Comparison of ENCODE assay signal across 8 mouse cellular contexts in the genomic region with DNA sequence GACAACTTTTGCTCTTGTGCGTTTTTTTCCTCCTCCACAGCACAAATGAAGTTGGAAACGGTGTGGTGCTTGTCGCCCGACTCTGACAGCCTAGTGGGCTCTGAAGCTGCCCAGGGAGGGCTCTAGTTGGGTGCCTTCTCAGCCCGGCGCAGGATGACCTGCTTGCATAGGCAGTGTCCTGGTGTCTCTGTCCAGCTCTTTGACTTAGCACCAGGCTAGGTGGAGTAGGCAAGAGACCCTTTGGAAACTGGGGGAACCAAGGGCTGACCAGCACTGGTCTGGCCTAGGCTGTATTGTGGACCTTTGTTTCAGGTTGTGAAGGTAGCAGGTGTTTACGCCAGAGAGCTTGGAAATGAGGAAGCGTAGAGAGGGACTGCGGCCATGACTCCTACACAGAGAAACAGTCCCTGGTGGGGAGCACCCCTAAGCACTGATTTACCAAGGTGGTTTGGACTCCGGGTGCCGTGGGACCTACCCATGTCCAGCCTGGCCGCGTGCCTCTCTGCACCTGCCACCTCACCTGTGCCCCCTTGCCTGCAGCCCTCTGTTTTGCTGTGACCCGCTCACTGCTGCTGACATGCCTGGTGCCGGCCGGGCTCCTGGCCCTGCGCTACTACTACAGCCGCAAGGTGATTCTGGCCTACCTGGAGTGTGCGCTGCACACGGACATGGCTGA. TPM values are rescaled to one million over a fixed set of nuclear protein-coding genes. Genes with fewer than 3 reads are reported as not detected.
DNase-seq lines count a peak whose midpoint lies in the region; ATAC-seq and TF ChIP-seq lines count a peak whose summit lies in the region.

No protein-coding gene starts in this region.

- in situ Hi-C loops in ES-E14 (cut with MboI; ENCODE audit: low sequenced_read_pairs in 2 of 2, unreplicated experiment in 2 of 2), result no loop called here

- no peak overlapping the region for H3K27ac ChIP-seq in heart, embryonic 12.5 days (ENCODE audit: poor library complexity, severe bottlenecking)
- H3K27ac ChIP-seq in heart, adult 2 months, result no peak overlapping the region
- no peak overlapping the region for H3K27ac ChIP-seq in ES-E14 (ENCODE audit: insufficient read depth, low read depth, low read length, poor library complexity, severe bottlenecking)
- H3K27ac ChIP-seq in embryonic facial prominence, embryonic 14.5 days (replicated peaks; ENCODE audit: low read depth, low read length), result no peak overlapping the region
- H3K27ac ChIP-seq in limb, embryonic 14.5 days (replicated peaks; ENCODE audit: low read depth, low read length), result no peak overlapping the region
- no peak overlapping the region for H3K27ac ChIP-seq in kidney, adult 2 months (ENCODE audit: insufficient read depth, low read depth, low read length)

- peaks cover 5% of the 10 kb centered on the region; the same call in 1 of the 2 replicates for H3K4me1 ChIP-seq in heart, embryonic 12.5 days (replicated peaks)
- H3K4me1 ChIP-seq in heart, adult 2 months (ENCODE audit: control insufficient read depth, insufficient read depth, low read length), result no peaks in the 10 kb centered on the region
- H3K4me1 ChIP-seq in ES-E14 (ENCODE audit: control insufficient read depth in 2 of 2, insufficient read depth in 2 of 2, low read length in 2 of 2, poor library complexity in 1 of 2), result peaks cover 0 to 2% of the 10 kb centered on the region in 2 experiments; a peak in 1 of 4 replicates
- peaks cover 4% of the 10 kb centered on the region; the same call in 1 of the 2 replicates for H3K4me1 ChIP-seq in embryonic facial prominence, embryonic 14.5 days (ENCODE audit: control insufficient read depth, insufficient read depth, low read length)
- peaks cover 6% of the 10 kb centered on the region for H3K4me1 ChIP-seq in limb, embryonic 14.5 days (ENCODE audit: control insufficient read depth, insufficient read depth, low read length)
- no peaks in the 10 kb centered on the region for H3K4me1 ChIP-seq in kidney, adult 2 months (ENCODE audit: control insufficient read depth, insufficient read depth, low read length)

- DNase-seq in heart, adult 2 months, result no peak
- DNase-seq in ES-E14 (ENCODE audit: low read depth, low spot score), result no peak
- DNase-seq in embryonic facial prominence, embryonic 14.5 days (ENCODE audit: low spot score), result no peak
- no peak for DNase-seq in limb, embryonic 14.5 days (ENCODE audit: low spot score)
- DNase-seq in frontal cortex, postnatal 25 days (ENCODE audit: low spot score in 2 of 2), result no peak
- DNase-seq in adrenal gland, adult 18-20 months (ENCODE audit: low spot score in 2 of 2), result no peak
- no peak for DNase-seq in kidney, adult 2 months

- TF ChIP-seq POLR2A in heart, adult 2 months (IDR thresholded peaks at IDR 0.05; ENCODE audit: insufficient read depth, low read depth, low read length), result no peak
- no peak for TF ChIP-seq POLR2A in limb, embryonic 14.5 days (IDR thresholded peaks at IDR 0.05; ENCODE audit: borderline replicate concordance, extremely low read depth, insufficient read depth, insufficient read length)
- no peak for TF ChIP-seq POLR2A in kidney, adult 2 months (IDR thresholded peaks at IDR 0.05; ENCODE audit: low read depth, low read length)

- peaks cover 6% of the 10 kb centered on the region; the same call in 1 of the 2 replicates for H3K36me3 ChIP-seq in heart, embryonic 12.5 days
- no peaks in the 10 kb centered on the region for H3K36me3 ChIP-seq in heart, adult 2 months (ENCODE audit: control insufficient read depth, insufficient read depth, low read length)
- H3K36me3 ChIP-seq in ES-E14 (ENCODE audit: control insufficient read depth, insufficient read depth, low read length, poor library complexity, severe bottlenecking), result no peaks in the 10 kb centered on the region; the same call in 1 of the 2 replicates
- H3K36me3 ChIP-seq in embryonic facial prominence, embryonic 14.5 days (ENCODE audit: control insufficient read depth, insufficient read depth, low read length), result no peaks in the 10 kb centered on the region
- H3K36me3 ChIP-seq in limb, embryonic 14.5 days (ENCODE audit: control insufficient read depth, insufficient read depth, low read length), result no peaks in the 10 kb centered on the region
- no peaks in the 10 kb centered on the region for H3K36me3 ChIP-seq in kidney, adult 2 months (ENCODE audit: control insufficient read depth, insufficient read depth, low read length)

- H3K4me2 ChIP-seq in heart, embryonic 12.5 days, result peak overlapping the region; percentile 96
- H3K4me2 ChIP-seq in embryonic facial prominence, embryonic 14.5 days (ENCODE audit: low read depth, low read length), result peak overlapping the region; percentile 97
- peak overlapping the region; percentile 96 for H3K4me2 ChIP-seq in limb, embryonic 14.5 days (replicated peaks; ENCODE audit: low read depth, low read length, severe bottlenecking)

- no peak overlapping the region for H3K9ac ChIP-seq in heart, embryonic 12.5 days
- H3K9ac ChIP-seq in heart, adult 2 months (ENCODE audit: low read depth, low read length), result no peak overlapping the region
- H3K9ac ChIP-seq in ES-E14 (ENCODE audit: insufficient read depth, low read depth, low read length, poor library complexity, severe bottlenecking), result no peak overlapping the region
- H3K9ac ChIP-seq in embryonic facial prominence, embryonic 14.5 days (ENCODE audit: low read depth, low read length), result no peak overlapping the region
- no peak overlapping the region for H3K9ac ChIP-seq in limb, embryonic 14.5 days (ENCODE audit: low read depth, low read length, severe bottlenecking)

- H3K27me3 ChIP-seq in heart, embryonic 12.5 days (replicated peaks), result peaks cover 71% of the 10 kb centered on the region
- H3K27me3 ChIP-seq in heart, adult 2 months (ENCODE audit: control insufficient read depth, insufficient read depth, low read length), result peaks cover 16% of the 10 kb centered on the region
- peaks cover 58% of the 10 kb centered on the region for H3K27me3 ChIP-seq in embryonic facial prominence, embryonic 14.5 days (replicated peaks; ENCODE audit: control insufficient read depth, insufficient read depth, low read length)
- H3K27me3 ChIP-seq in limb, embryonic 14.5 days (ENCODE audit: control insufficient read depth, insufficient read depth, low read length), result peaks cover 54% of the 10 kb centered on the region
- peaks cover 2% of the 10 kb centered on the region; the same call in 1 of the 2 replicates for H3K27me3 ChIP-seq in kidney, adult 2 months (replicated peaks; ENCODE audit: control insufficient read depth, insufficient read depth, low read length)

- peak overlapping the region; percentile 68 for H3K4me3 ChIP-seq in heart, embryonic 12.5 days
- no peak overlapping the region for H3K4me3 ChIP-seq in heart, adult 2 months
- peak overlapping the region; percentile 68 to 70; a peak in 2 of 4 replicates for H3K4me3 ChIP-seq in ES-E14 (ENCODE audit: insufficient read depth in 1 of 2, low read depth in 1 of 2, low read length in 2 of 2, poor library complexity in 1 of 2, severe bottlenecking in 1 of 2)
- peak overlapping the region; percentile 67 for H3K4me3 ChIP-seq in embryonic facial prominence, embryonic 14.5 days (ENCODE audit: low read depth, low read length)
- H3K4me3 ChIP-seq in limb, embryonic 14.5 days (replicated peaks; ENCODE audit: low read length), result peak overlapping the region; percentile 60
- H3K4me3 ChIP-seq in kidney, adult 2 months (ENCODE audit: insufficient read depth, low read depth, low read length), result no peak overlapping the region

- no peaks in the 10 kb centered on the region for H3K79me2 ChIP-seq in heart, adult 2 months (replicated peaks; ENCODE audit: control insufficient read depth, insufficient read depth, low read length)

- 63% methylated on average over 20 of the region's 20 CpGs for WGBS in heart, embryonic 12.5 days
- WGBS in heart, adult 2 months, result 79% methylated on average over 20 of the region's 20 CpGs
- 73% methylated on average over 17 of the region's 20 CpGs for WGBS in embryonic facial prominence, embryonic 14.5 days
- 71% methylated on average over 20 of the region's 20 CpGs for WGBS in limb, embryonic 14.5 days
- 78% methylated on average over 20 of the region's 20 CpGs for WGBS in kidney, adult 2 months

- ATAC-seq in heart, embryonic 12.5 days (ENCODE audit: insufficient number of reproducible peaks, low FRiP score), result no peak
- ATAC-seq in embryonic facial prominence, embryonic 14.5 days (ENCODE audit: low read depth), result no peak
- no peak for ATAC-seq in limb, embryonic 14.5 days (ENCODE audit: low FRiP score, low read depth)

- no peaks in the 10 kb centered on the region for H3K9me3 ChIP-seq in heart, embryonic 12.5 days (replicated peaks)
- no peaks in the 10 kb centered on the region for H3K9me3 ChIP-seq in ES-E14 (ENCODE audit: control insufficient read depth, insufficient read depth, low read depth, low read length)
- H3K9me3 ChIP-seq in embryonic facial prominence, embryonic 14.5 days (ENCODE audit: control insufficient read depth, low read length), result no peaks in the 10 kb centered on the region
- H3K9me3 ChIP-seq in limb, embryonic 14.5 days (ENCODE audit: control insufficient read depth, low read length), result no peaks in the 10 kb centered on the region

- no peak for TF ChIP-seq CTCF in heart, adult 2 months (IDR thresholded peaks at IDR 0.05)
- no peak for TF ChIP-seq CTCF in kidney, adult 2 months (conservative IDR thresholded peaks at IDR 0.05; ENCODE audit: insufficient read depth, insufficient read length, low read depth, low read length)

- intact Hi-C loops in heart, adult 2 months (cut with DNase I), result no loop called here

- no peak for TF ChIP-seq EP300 in heart, adult 2 months (IDR thresholded peaks at IDR 0.05; ENCODE audit: insufficient read depth, low read depth, low read length)

RNA-seq across cellular contexts. Expression of a gene that starts 2.2 kb away (rescaled TPM):
- polyA plus RNA-seq in heart, embryonic 12.5 days (2016; fragmentation: Nextera tagmentation; extraction: Ambion mirVana), result 0.64 and 0.73 TPM in 2 replicates
- 1 to 10 TPM; 1.1 TPM for total RNA-seq in heart, adult 2 months (2021)
- polyA plus RNA-seq in heart, adult 2 months (2012; rRNA removed), result 3.1 and 5.7 TPM in 2 replicates
- total RNA-seq in ES-E14 (2012; rRNA removed), result 3.3 and 6.1 TPM in 2 replicates
- 0.31 and 0.38 TPM in 2 replicates for polyA plus RNA-seq in embryonic facial prominence, embryonic 14.5 days (2014; fragmentation: Nextera tagmentation; extraction: Ambion mirVana)
- 1.1 and 1.2 TPM in 2 replicates for polyA plus RNA-seq in limb, embryonic 14.5 days (2012; rRNA removed)
- polyA plus RNA-seq in limb, embryonic 14.5 days (2014; fragmentation: Nextera tagmentation; extraction: Ambion mirVana), result 0.26 and 0.28 TPM in 2 replicates
- total RNA-seq in adrenal gland, adult 18-20 months (2021), result 10 to 100 TPM; 21.7 to 44.0 TPM
- polyA plus RNA-seq in kidney, adult 2 months (2012; rRNA removed), result 5.8 and 6.5 TPM in 2 replicates

RNA-seq across cellular contexts. Expression of a gene that starts 14.7 kb away (rescaled TPM):
- polyA plus RNA-seq in heart, embryonic 12.5 days (2016; fragmentation: Nextera tagmentation; extraction: Ambion mirVana), result 93.7 and 97.0 TPM in 2 replicates
- 1 to 10 TPM; 2.2 to 2.6 TPM for total RNA-seq in heart, adult 2 months (2021)
- polyA plus RNA-seq in heart, adult 2 months (2012; rRNA removed), result 3.7 and 7.6 TPM in 2 replicates
- 13.5 and 14.5 TPM in 2 replicates for total RNA-seq in ES-E14 (2012; rRNA removed)
- polyA plus RNA-seq in embryonic facial prominence, embryonic 14.5 days (2014; fragmentation: Nextera tagmentation; extraction: Ambion mirVana), result 78.7 and 81.0 TPM in 2 replicates
- 114 and 171 TPM in 2 replicates for polyA plus RNA-seq in limb, embryonic 14.5 days (2012; rRNA removed)
- 85.0 and 85.1 TPM in 2 replicates for polyA plus RNA-seq in limb, embryonic 14.5 days (2014; fragmentation: Nextera tagmentation; extraction: Ambion mirVana)
- 10 to 100 TPM; 21.1 to 39.7 TPM for total RNA-seq in adrenal gland, adult 18-20 months (2021)
- 3.3 and 4.1 TPM in 2 replicates for polyA plus RNA-seq in kidney, adult 2 months (2012; rRNA removed)

Comparison
In these comparisons a context has a peak if more than half of its experiments do, and no peak if none do; other contexts are left out.
1. H3K4me3 ChIP-seq: peak in heart, embryonic 12.5 days (single experiment), ES-E14 (2 of 2), embryonic facial prominence, embryonic 14.5 days (single experiment) and limb, embryonic 14.5 days (single experiment); none in heart, adult 2 months (single experiment) and kidney, adult 2 months (single experiment).
2. Peak in every context shown above with its lines, with median percentiles within 50 percentile points of each other: H3K4me2 ChIP-seq.